ENCODE assay signal across 11 mouse cellular contexts in the genomic region with DNA sequence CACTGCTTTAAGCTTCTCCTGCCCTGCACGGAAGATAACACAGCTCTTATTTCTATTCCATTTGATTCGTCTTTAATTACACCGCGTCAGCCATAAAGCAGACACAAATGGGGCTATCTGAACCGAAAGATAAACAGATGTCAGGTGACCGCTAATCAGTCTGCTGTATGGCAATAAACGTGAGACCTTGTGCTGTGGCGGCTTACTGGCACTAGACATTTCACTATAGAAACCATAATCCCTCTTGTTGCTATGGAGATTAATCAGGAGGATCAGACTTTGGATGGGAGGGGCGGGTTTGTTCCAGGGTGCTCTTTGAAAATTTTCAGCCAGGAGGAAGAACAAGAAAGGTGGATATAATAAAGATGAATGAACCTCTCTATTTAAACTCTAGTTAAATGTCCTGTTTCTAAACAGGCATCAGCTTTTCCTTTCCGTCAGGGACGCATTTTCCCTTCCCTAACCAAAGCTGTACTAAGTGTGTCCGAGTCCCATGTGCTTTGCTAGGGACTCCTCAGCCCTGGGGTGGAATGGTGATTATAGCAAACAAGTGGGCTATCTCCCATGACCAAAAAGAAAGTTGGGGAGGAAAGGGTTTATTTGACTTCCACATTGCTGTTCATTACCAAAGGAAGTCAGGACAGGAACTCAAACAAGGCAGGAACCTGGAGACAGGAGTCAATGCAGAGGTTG. TPM values are rescaled to one million over a fixed set of nuclear protein-coding genes. Genes with fewer than 3 reads are reported as not detected.
DNase-seq lines count a peak whose midpoint lies in the region; ATAC-seq lines count a peak whose summit lies in the region.
"Had no signal": no experiment of that assay in that cellular context is flagged by ENCODE, and none has a peak within 500 bp of the region (broad histone marks: within the 10 kb centered on the region; RNA-seq: fewer than 3 reads in every experiment).

No protein-coding gene starts in this region.

- no peaks in the 10 kb centered on the region for H3K36me3 ChIP-seq in hindbrain, embryonic 11.5 days (ENCODE audit: control insufficient read depth, insufficient read depth, low read length)
- H3K36me3 ChIP-seq in hindbrain, embryonic 10.5 days: peaks cover 62% of the 10 kb centered on the region
- peaks cover 34% of the 10 kb centered on the region for H3K36me3 ChIP-seq in forebrain, embryonic 14.5 days (ENCODE audit: control insufficient read depth, insufficient read depth, low read length)
- 0 out of 2 replicates have a peak, but pooled peaks cover 14% of the 10 kb centered on the region for H3K36me3 ChIP-seq in liver, embryonic 15.5 days (replicated peaks)

- no peak overlapping the region for H3K27ac ChIP-seq in hindbrain, embryonic 11.5 days (ENCODE audit: low read depth, low read length)
- H3K27ac ChIP-seq in hindbrain, embryonic 10.5 days: no peak overlapping the region
- peak overlapping the region; percentile 46 for H3K27ac ChIP-seq in forebrain, embryonic 14.5 days (ENCODE audit: low read depth, low read length)
- H3K27ac ChIP-seq in liver, embryonic 15.5 days (replicated peaks): no peak overlapping the region
- H3K27ac ChIP-seq: macrophage had no signal

- no peaks in the 10 kb centered on the region for H3K27me3 ChIP-seq in hindbrain, embryonic 11.5 days (ENCODE audit: control insufficient read depth, insufficient read depth, low read length)
- H3K27me3 ChIP-seq in hindbrain, embryonic 10.5 days (ENCODE audit: insufficient read depth, poor library complexity, severe bottlenecking): no peaks in the 10 kb centered on the region
- H3K27me3 ChIP-seq in forebrain, embryonic 14.5 days (replicated peaks; ENCODE audit: control insufficient read depth, insufficient read depth, low read length): no peaks in the 10 kb centered on the region
- no peaks in the 10 kb centered on the region for H3K27me3 ChIP-seq in liver, embryonic 15.5 days

- H3K4me3 ChIP-seq in hindbrain, embryonic 11.5 days (ENCODE audit: low read depth, low read length): no peak overlapping the region
- no peak overlapping the region for H3K4me3 ChIP-seq in hindbrain, embryonic 10.5 days
- H3K4me3 ChIP-seq in forebrain, embryonic 14.5 days (ENCODE audit: low read depth, low read length): no peak overlapping the region
- H3K4me3 ChIP-seq in liver, embryonic 15.5 days (replicated peaks): no peak overlapping the region

- no peak overlapping the region for H3K4me2 ChIP-seq in hindbrain, embryonic 11.5 days (replicated peaks; ENCODE audit: low read depth, low read length)
- H3K4me2 ChIP-seq in forebrain, embryonic 14.5 days (ENCODE audit: low read length): peak overlapping the region; percentile 8; the same call in 1 of the 2 replicates
- no peak overlapping the region for H3K4me2 ChIP-seq in liver, embryonic 15.5 days

- H3K9ac ChIP-seq in hindbrain, embryonic 11.5 days (ENCODE audit: low read depth, low read length): no peak overlapping the region
- no peak overlapping the region for H3K9ac ChIP-seq in forebrain, embryonic 14.5 days (ENCODE audit: low read length)
- no peak overlapping the region for H3K9ac ChIP-seq in liver, embryonic 15.5 days

- peak; percentile 64 for ATAC-seq in hindbrain, embryonic 11.5 days (ENCODE audit: low FRiP score)
- ATAC-seq in forebrain, embryonic 14.5 days: peak; percentile 83
- ATAC-seq in liver, embryonic 15.5 days (ENCODE audit: insufficient read depth): 0 out of 2 replicates have a peak, but pooled peaks have one; percentile 56

- H3K9me3 ChIP-seq in hindbrain, embryonic 11.5 days (ENCODE audit: control insufficient read depth, low read length): no peaks in the 10 kb centered on the region
- H3K9me3 ChIP-seq in hindbrain, embryonic 10.5 days: no peaks in the 10 kb centered on the region
- no peaks in the 10 kb centered on the region for H3K9me3 ChIP-seq in forebrain, embryonic 14.5 days (replicated peaks; ENCODE audit: control insufficient read depth, low read length)
- no peaks in the 10 kb centered on the region for H3K9me3 ChIP-seq in liver, embryonic 15.5 days (replicated peaks)

- 61% methylated on average over 12 of the region's 12 CpGs for WGBS in hindbrain, embryonic 11.5 days
- WGBS in hindbrain, embryonic 10.5 days: 75% methylated on average over 12 of the region's 12 CpGs
- WGBS in forebrain, embryonic 14.5 days: 8% methylated on average over 12 of the region's 12 CpGs
- WGBS in liver, embryonic 15.5 days (ENCODE audit: insufficient replicate concordance): 49% methylated on average over 12 of the region's 12 CpGs

- DNase-seq in hindbrain, embryonic 11.5 days (ENCODE audit: low spot score): peak; percentile 25
- DNase-seq in hindbrain, embryonic 10.5 days (ENCODE audit: low spot score): no peak
- DNase-seq in forebrain, embryonic 14.5 days (ENCODE audit: low spot score): peak; percentile 76
- DNase-seq in retina, postnatal 1 day: peak; percentile 92
- DNase-seq in urinary bladder, postnatal 14 days (ENCODE audit: low spot score): no peak
- no peak for DNase-seq in right cerebral cortex, adult 18-20 months
- DNase-seq in ovary, postnatal 14 days (ENCODE audit: low spot score): no peak
- DNase-seq: cerebellum, adult 11-12 months; heart, postnatal 36 days had no signal

- no peaks in the 10 kb centered on the region for H3K4me1 ChIP-seq in hindbrain, embryonic 11.5 days (replicated peaks; ENCODE audit: control insufficient read depth, insufficient read depth, low read length)
- H3K4me1 ChIP-seq in hindbrain, embryonic 10.5 days (replicated peaks): peaks cover 17% of the 10 kb centered on the region; the same call in 1 of the 2 replicates
- peaks cover 11% of the 10 kb centered on the region; the same call in 1 of the 2 replicates for H3K4me1 ChIP-seq in forebrain, embryonic 14.5 days (ENCODE audit: control insufficient read depth, insufficient read depth, low read length)
- peaks cover 53% of the 10 kb centered on the region for H3K4me1 ChIP-seq in liver, embryonic 15.5 days (replicated peaks)

RNA-seq across cellular contexts. Expression of a gene that starts 29.2 kb away (rescaled TPM):
- 0.08 and 0.14 TPM in 2 replicates for polyA plus RNA-seq in hindbrain, embryonic 11.5 days (2014; fragmentation: Nextera tagmentation; extraction: Ambion mirVana)
- 0.09 and 0.26 TPM in 2 replicates for polyA plus RNA-seq in hindbrain, embryonic 10.5 days (2016; fragmentation: Nextera tagmentation; extraction: Ambion mirVana)
- not detected in 2 replicates for polyA plus RNA-seq in forebrain, embryonic 14.5 days (2014; fragmentation: Nextera tagmentation; extraction: Ambion mirVana)
- 0.99 and 1.6 TPM in 2 replicates for polyA plus RNA-seq in liver, embryonic 15.5 days (2015; fragmentation: Nextera tagmentation; extraction: Ambion mirVana)

Comparison
In these comparisons a context has a peak if more than half of its experiments do, and no peak if none do; other contexts are left out.
1. DNase-seq: peak in hindbrain, embryonic 11.5 days (single experiment), forebrain, embryonic 14.5 days (single experiment) and retina, postnatal 1 day (single experiment); none in hindbrain, embryonic 10.5 days (single experiment), urinary bladder, postnatal 14 days (single experiment), right cerebral cortex, adult 18-20 months (single experiment) and ovary, postnatal 14 days (single experiment).
2. Peak in every context shown above with its lines, with median percentiles within 50 percentile points of each other: ATAC-seq.